Mouse (Mus musculus) ES-E14 (cell line): Measurements from ENCODE around the gene Stard9. TPM values are rescaled to one million over a fixed set of nuclear protein-coding genes. Genes with fewer than 3 reads are reported as not detected.

Experiments
- DNase-seq: peaks from one replicate; pipeline ENCODE4 v3.0.0-alpha.2; 2013; ENCODE audit warnings: low read depth, low spot score
- H3K27ac ChIP-seq: 2 replicates; pipeline ENCODE4 v1.5.1; 2012; ENCODE audit warnings: low read depth, mild to moderate bottlenecking, low read length, moderate library complexity, mixed read lengths; ENCODE audit not compliant: poor library complexity, insufficient read depth, severe bottlenecking
- H3K36me3 ChIP-seq: 2 replicates; pipeline ENCODE4 v1.6.1; 2012; ENCODE audit warnings: mild to moderate bottlenecking, low read length, moderate library complexity, mixed read lengths; ENCODE audit not compliant: control insufficient read depth, poor library complexity, insufficient read depth, severe bottlenecking
- H3K4me1 ChIP-seq, 2 experiments: fragments of 150-350 bp in 1 of 2; sonication (generic) in 1 of 2; 2 replicates each; pipeline ENCODE4 v1.6.1; 2012; ENCODE audit warnings: low read length in 2 of 2, mild to moderate bottlenecking in 1 of 2, mixed read lengths in 1 of 2; ENCODE audit not compliant: control insufficient read depth in 2 of 2, insufficient read depth in 2 of 2, poor library complexity in 1 of 2
- H3K4me3 ChIP-seq, 2 experiments: fragments of 150-350 bp in 1 of 2; sonication (generic) in 1 of 2; 2 replicates each; pipeline ENCODE4 v1.5.1; 2012; ENCODE audit warnings: low read length in 2 of 2, low read depth in 1 of 2, mild to moderate bottlenecking in 1 of 2, mixed read lengths in 1 of 2; ENCODE audit not compliant: insufficient read depth in 1 of 2, poor library complexity in 1 of 2, severe bottlenecking in 1 of 2
- H3K9ac ChIP-seq: 2 replicates; pipeline ENCODE4 v1.6.1; 2012; ENCODE audit warnings: low read depth, mild to moderate bottlenecking, low read length, mixed read lengths; ENCODE audit not compliant: poor library complexity, insufficient read depth, severe bottlenecking
- H3K9me3 ChIP-seq: fragments of 150-350 bp; sonication (generic); 2 replicates; pipeline ENCODE4 v1.6.1; 2012; ENCODE audit warnings: low read depth, mild to moderate bottlenecking, low read length; ENCODE audit not compliant: control insufficient read depth, insufficient read depth
- CHD2 ChIP-seq: IDR thresholded peaks from 2 replicates; pipeline ENCODE4 v1.6.1; 2014; ENCODE audit warnings: mild to moderate bottlenecking, low read depth, low read length, inconsistent platforms
- HCFC1 ChIP-seq: IDR thresholded peaks from 2 replicates; pipeline ENCODE4 v1.6.1; 2012; ENCODE audit warnings: low read length, inconsistent platforms, borderline replicate concordance; ENCODE audit not compliant: insufficient read depth
- MAFK ChIP-seq: IDR thresholded peaks from 2 replicates; pipeline ENCODE4 v1.6.1; 2014; ENCODE audit warnings: mild to moderate bottlenecking, low read depth, low read length, inconsistent platforms; ENCODE audit not compliant: insufficient read depth
- ZC3H11A ChIP-seq: IDR thresholded peaks from 2 replicates; pipeline ENCODE4 v1.6.1; 2012; ENCODE audit warnings: low read depth, mild to moderate bottlenecking, inconsistent platforms, low read length, borderline replicate concordance
- ZNF384 ChIP-seq: IDR thresholded peaks from 2 replicates; pipeline ENCODE4 v1.6.1; 2012; ENCODE audit warnings: low read depth, low read length, inconsistent platforms
- in situ Hi-C, 2 experiments: fragments of 600-800 bp; cut with MboI; formaldehyde crosslinking; loops; one replicate each; pipeline ENCODE4 v1.15.1; 2025; ENCODE audit warnings: low sequenced_read_pairs in 2 of 2, inconsistent platforms in 1 of 2; ENCODE audit not compliant: unreplicated experiment in 2 of 2
- total RNA-seq: library from RNA; depleted of rRNA; stranded (reverse); fragments of 300-350 nt; gene quantifications from 2 replicates; pipeline ENCODE4 v1.2.3, GENCODE M21; 2012

Gene Stard9
- total RNA-seq, 1 experiment: 3.5 TPM

GRCm38 (mm10) chr2:120658486-120658885 is 29.6 kb downstream of the Stard9 start:
- in situ Hi-C loops: no loop called here
- H3K36me3 ChIP-seq: no peaks in the 10 kb centered on the region
- DNase-seq: no peak
- no peak overlapping the region for H3K9ac ChIP-seq
- TF ChIP-seq MAFK: no peak
- no peak for TF ChIP-seq HCFC1
- TF ChIP-seq ZC3H11A: no peak
- H3K4me1 ChIP-seq: no peaks in the 10 kb centered on the region
- H3K4me3 ChIP-seq: no peak overlapping the region
- H3K27ac ChIP-seq: no peak overlapping the region
- H3K9me3 ChIP-seq: no peaks in the 10 kb centered on the region

GRCm38 (mm10) chr2:120659318-120659717 is 30.4 kb downstream of the Stard9 start:
- H3K27ac ChIP-seq: no peak overlapping the region
- TF ChIP-seq CHD2 (no peak), MAFK (no peak), HCFC1 (no peak), ZC3H11A (no peak), ZNF384 (no peak)
- H3K36me3 ChIP-seq: no peaks in the 10 kb centered on the region
- no peaks in the 10 kb centered on the region for H3K4me1 ChIP-seq
- in situ Hi-C loops: no loop called here
- H3K9ac ChIP-seq: no peak overlapping the region
- DNase-seq: no peak
- no peak overlapping the region for H3K4me3 ChIP-seq
- no peaks in the 10 kb centered on the region for H3K9me3 ChIP-seq

- Histone ChIP-seq H3K27ac (no peak overlapping the region), H3K4me1 (no peaks in the 10 kb centered on the region), H3K9ac (no peak overlapping the region), H3K4me3 (no peak overlapping the region), H3K9me3 (no peaks in the 10 kb centered on the region), H3K36me3 (no peaks in the 10 kb centered on the region)
- DNase-seq: no peak
- in situ Hi-C loops: no loop called here
- no peak for TF ChIP-seq HCFC1
- no peak for TF ChIP-seq CHD2
- TF ChIP-seq ZNF384: no peak
- TF ChIP-seq MAFK: no peak
- no peak for TF ChIP-seq ZC3H11A
These were observed 31.7 kb downstream of the Stard9 start for GRCm38 (mm10) chr2:120660486-120661078.

GRCm38 (mm10) chr2:120662766-120663165 is 33.8 kb downstream of the Stard9 start:
- no peaks in the 10 kb centered on the region for H3K9me3 ChIP-seq
- no peak overlapping the region for H3K4me3 ChIP-seq
- H3K27ac ChIP-seq: no peak overlapping the region
- TF ChIP-seq ZNF384 (no peak), CHD2 (no peak), MAFK (no peak), ZC3H11A (no peak), HCFC1 (no peak)
- no peak overlapping the region for H3K9ac ChIP-seq
- no peaks in the 10 kb centered on the region for H3K4me1 ChIP-seq
- H3K36me3 ChIP-seq: no peaks in the 10 kb centered on the region
- DNase-seq: no peak
- in situ Hi-C loops: no loop called here
